Mouse (Mus musculus): Measurements from ENCODE around the gene Eed.

DNA sequence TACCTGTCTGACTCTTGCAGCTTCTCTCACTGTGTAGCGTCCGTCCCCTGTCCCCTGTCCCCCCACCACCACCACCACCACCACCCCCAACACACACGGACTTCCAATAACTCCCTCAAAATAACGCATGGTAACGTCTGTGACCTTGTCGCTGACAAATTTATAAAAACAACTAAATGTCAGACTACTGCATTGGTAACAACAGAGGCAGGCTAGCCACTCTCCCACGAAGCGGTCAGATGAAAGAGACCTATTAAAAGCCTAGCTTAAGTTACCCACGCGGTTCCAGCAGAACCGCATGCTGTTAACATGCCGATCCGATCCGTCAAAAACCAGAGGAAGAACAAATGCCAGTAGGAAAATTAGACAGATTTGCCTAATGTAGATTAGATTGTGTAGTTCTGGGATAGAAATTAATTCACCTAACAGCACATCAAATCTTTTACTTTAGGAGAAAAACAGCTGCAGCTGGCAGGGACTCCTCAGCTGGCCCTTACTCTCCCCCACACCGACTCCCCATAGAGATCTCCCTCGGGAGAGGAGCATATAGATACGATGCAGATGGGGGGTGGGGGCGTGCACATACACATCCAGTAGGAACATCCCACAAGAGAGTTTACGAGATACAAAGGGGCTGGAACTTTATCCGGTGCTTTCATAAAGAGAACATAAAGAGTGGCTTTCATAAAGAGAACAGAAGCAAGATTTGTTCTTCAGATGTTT is 71.7 kb downstream of the Eed start:
- TF ChIP-seq CTCF (IDR thresholded peaks at IDR 0.05): no peak
- TF ChIP-seq EP300 (IDR thresholded peaks at IDR 0.05): no peak
